Mouse (Mus musculus) lung, postnatal 0 days (tissue): ENCODE measurements around the gene Cabp7.

ENCODE experiments used
- CTCF ChIP-seq: IDR thresholded peaks from 2 replicates; pipeline ENCODE4 v1.5.1; 2016; ENCODE audit warnings: antibody characterized with exemption, mild to moderate bottlenecking
- EP300 ChIP-seq: IDR thresholded peaks from 2 replicates; pipeline ENCODE4 v1.6.1; 2016; ENCODE audit warnings: antibody characterized with exemption, mild to moderate bottlenecking, control low read depth

GRCm38 (mm10) chr11:4734179-4734578 is 12.4 kb downstream of the Cabp7 start:
- TF ChIP-seq CTCF (peak; percentile 30; the same call in 1 of the 2 replicates), EP300 (no peak)
